Mouse (Mus musculus) spleen, adult 2 months (tissue): ENCODE results near the gene Slit3. TPM values are rescaled to one million over a fixed set of nuclear protein-coding genes. Genes with fewer than 3 reads are reported as not detected.

Experiments used
- DNase-seq, 2 experiments: peaks; one replicate each; pipeline versions ENCODE4 v3.0.0 to v3.0.0-alpha.2; 2012 to 2021; ENCODE audit warnings: low spot score in 2 of 2, low read depth in 1 of 2
- H3K27ac ChIP-seq: fragments of 200-500 bp; 2 replicates; pipeline ENCODE4 v1.5.1; 2012; ENCODE audit warnings: low read length, inconsistent platforms; ENCODE audit not compliant: insufficient read depth
- H3K27me3 ChIP-seq: fragments of 200-500 bp; 2 replicates; pipeline ENCODE4 v1.6.1; 2012; ENCODE audit warnings: mild to moderate bottlenecking, moderate library complexity, low read length, inconsistent platforms; ENCODE audit not compliant: control insufficient read depth, insufficient read depth
- H3K36me3 ChIP-seq: fragments of 200-500 bp; 2 replicates; pipeline ENCODE4 v1.6.1; 2012; ENCODE audit warnings: mild to moderate bottlenecking, low read length, inconsistent platforms; ENCODE audit not compliant: control insufficient read depth, insufficient read depth
- H3K4me1 ChIP-seq: fragments of 200-500 bp; 2 replicates; pipeline ENCODE4 v1.6.1; 2011; ENCODE audit warnings: inconsistent platforms; ENCODE audit not compliant: control insufficient read depth, insufficient read depth, insufficient read length
- H3K4me3 ChIP-seq: fragments of 200-500 bp; 2 replicates; pipeline ENCODE4 v1.5.1; 2011; ENCODE audit warnings: mild to moderate bottlenecking, inconsistent platforms; ENCODE audit not compliant: insufficient read depth, insufficient read length; ENCODE audit errors: extremely low read depth
- CTCF ChIP-seq: fragments of 200-500 bp; IDR thresholded peaks from 2 replicates; pipeline ENCODE4 v1.5.1; 2011; ENCODE audit warnings: mild to moderate bottlenecking, inconsistent platforms; ENCODE audit not compliant: insufficient read depth, insufficient read length, insufficient replicate concordance; ENCODE audit errors: extremely low read depth
- POLR2A ChIP-seq: fragments of 200-500 bp; IDR thresholded peaks from 2 replicates; pipeline ENCODE4 v1.6.1; 2011; ENCODE audit warnings: low read depth, low read length, inconsistent platforms
- WGBS: fragments of 180-500 bp; shearing (Covaris S2); methylation state at CpG from one replicate; pipeline ENCODE4 v1.1.7; 2018; 5-methylcytosine and 5-hydroxymethylcytosine counted together
- polyA plus RNA-seq: library from polyadenylated mRNA; depleted of rRNA; stranded (reverse); fragments of >200 nt; gene quantifications from 2 replicates; pipeline ENCODE4 v1.2.3, GENCODE M21; 2012

Gene Slit3
- polyA plus RNA-seq, 1 experiment, result 6.6 TPM

DNA sequence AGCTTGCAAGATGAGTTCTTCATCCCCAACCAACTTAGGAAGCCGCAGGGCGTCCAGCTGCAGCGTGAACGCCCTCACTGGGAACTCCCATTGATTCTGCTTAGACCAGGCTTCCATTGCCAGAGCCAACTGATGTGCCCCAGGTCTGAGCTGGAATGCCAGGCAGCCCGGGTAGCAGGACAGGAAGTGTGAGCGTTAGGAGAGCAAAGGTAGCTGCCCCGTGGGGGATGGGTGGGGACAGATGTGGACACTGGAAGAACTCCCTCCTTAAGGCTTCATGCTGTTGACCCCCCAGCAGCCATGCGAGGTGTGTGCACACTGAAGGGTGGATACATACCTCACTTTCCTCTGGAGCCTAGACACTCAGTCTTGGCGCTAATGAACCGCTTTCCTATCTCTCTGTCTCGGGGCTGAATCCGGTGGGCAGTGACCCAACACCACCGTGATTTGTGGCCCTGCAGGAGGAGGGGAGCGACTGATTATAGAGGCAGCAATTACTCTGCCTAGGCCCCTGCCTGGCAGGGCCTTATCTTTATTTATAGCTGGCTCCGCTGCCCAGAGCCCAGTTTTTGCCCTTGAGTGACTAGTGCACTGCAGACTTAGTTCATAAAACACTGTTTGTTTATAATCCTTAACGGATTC, 157.2 kb downstream of the Slit3 start:
- Histone ChIP-seq H3K4me1 (no peaks in the 10 kb centered on the region), H3K27me3 (no peaks in the 10 kb centered on the region), H3K36me3 (no peaks in the 10 kb centered on the region), H3K27ac (no peak overlapping the region), H3K4me3 (no peak overlapping the region)
- 73% methylated on average over 16 of the region's 16 CpGs for WGBS
- TF ChIP-seq POLR2A (no peak), CTCF (no peak)
- no peak for DNase-seq

- no peaks in the 10 kb centered on the region for H3K4me1 ChIP-seq
- no peak overlapping the region for H3K4me3 ChIP-seq
- no peaks in the 10 kb centered on the region for H3K36me3 ChIP-seq
- WGBS, result 80% methylated on average over 6 of the region's 6 CpGs
- H3K27ac ChIP-seq, result no peak overlapping the region
- no peak for TF ChIP-seq CTCF
- no peak for TF ChIP-seq POLR2A
- H3K27me3 ChIP-seq, result no peaks in the 10 kb centered on the region
- no peak for DNase-seq
These were observed 159.8 kb downstream of the Slit3 start for GRCm38 (mm10) chr11:35280826-35281225.

- TF ChIP-seq CTCF, result no peak
- no peak for TF ChIP-seq POLR2A
- H3K27ac ChIP-seq, result no peak overlapping the region
- H3K36me3 ChIP-seq, result no peaks in the 10 kb centered on the region
- 79% methylated on average over 5 of the region's 5 CpGs for WGBS
- H3K27me3 ChIP-seq, result no peaks in the 10 kb centered on the region
- no peak overlapping the region for H3K4me3 ChIP-seq
- no peak for DNase-seq
- H3K4me1 ChIP-seq, result no peaks in the 10 kb centered on the region
These were observed 161.1 kb downstream of the Slit3 start for GRCm38 (mm10) chr11:35282001-35282632.

DNA sequence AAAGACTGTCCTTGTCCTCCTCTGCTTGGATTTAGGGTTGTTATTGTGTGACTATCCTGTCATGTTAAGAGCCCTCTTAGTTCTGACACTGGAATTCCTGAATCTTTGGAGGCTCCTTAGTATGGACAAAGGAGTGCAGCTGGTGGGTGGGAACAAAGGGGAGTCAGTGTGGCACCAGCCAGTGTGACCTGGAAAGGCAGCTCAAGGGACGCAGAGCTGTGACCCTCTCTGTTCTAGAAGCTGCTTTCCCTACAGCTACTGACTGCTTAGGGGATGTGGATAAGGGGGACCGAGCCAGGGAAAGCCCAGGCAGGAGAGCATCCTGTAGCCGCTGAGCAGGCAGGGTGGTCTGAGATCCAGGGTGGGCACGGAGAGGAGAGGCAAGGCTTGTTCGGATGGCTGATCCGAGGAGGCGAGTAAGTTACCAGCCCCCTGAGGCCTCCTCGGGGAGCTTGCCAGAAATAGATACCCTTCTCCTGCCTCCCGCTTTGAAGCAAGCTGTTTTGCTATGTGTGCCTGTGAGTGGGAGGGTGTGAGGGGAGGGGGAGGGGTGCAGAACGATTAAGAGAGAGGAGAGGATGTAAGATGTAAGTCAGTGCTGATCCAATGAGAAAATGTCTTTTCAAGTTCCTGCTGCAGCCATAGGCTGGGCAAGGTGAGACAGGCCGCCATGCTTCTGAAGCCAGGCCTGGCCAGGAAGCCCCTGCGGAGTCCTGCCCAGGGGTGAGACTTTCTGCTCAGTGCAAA, 162.0 kb downstream of the Slit3 start:
- Histone ChIP-seq H3K27me3 (no peaks in the 10 kb centered on the region), H3K36me3 (no peaks in the 10 kb centered on the region), H3K4me3 (no peak overlapping the region), H3K4me1 (no peaks in the 10 kb centered on the region), H3K27ac (no peak overlapping the region)
- no peak for DNase-seq
- no peak for TF ChIP-seq CTCF
- no peak for TF ChIP-seq POLR2A
- 67% methylated on average over 12 of the region's 12 CpGs for WGBS

DNA sequence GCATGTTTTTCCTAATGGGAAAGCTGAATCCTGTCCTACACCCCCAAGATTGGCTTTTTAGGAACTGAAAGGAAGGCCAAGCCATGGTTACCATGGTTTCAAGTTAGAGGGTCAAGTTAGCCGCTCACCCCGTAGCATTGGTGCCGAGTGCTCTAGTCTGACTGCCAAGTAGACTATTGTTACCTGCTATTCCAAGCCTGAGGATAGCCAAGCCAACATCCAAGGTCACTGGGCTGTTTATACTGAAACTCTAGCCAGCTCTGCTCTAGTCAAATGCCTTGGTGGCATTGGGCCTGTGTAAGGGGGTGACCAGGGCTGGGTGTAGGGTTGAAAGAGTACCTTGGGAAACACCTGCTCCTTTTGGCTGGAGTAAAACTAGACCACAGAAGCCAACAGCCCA, 162.7 kb downstream of the Slit3 start:
- Histone ChIP-seq H3K4me3 (no peak overlapping the region), H3K4me1 (no peaks in the 10 kb centered on the region), H3K27ac (no peak overlapping the region), H3K36me3 (no peaks in the 10 kb centered on the region), H3K27me3 (no peaks in the 10 kb centered on the region)
- 95% methylated on average over 3 of the region's 3 CpGs for WGBS
- TF ChIP-seq CTCF (no peak), POLR2A (no peak)
- no peak for DNase-seq

- Histone ChIP-seq H3K27ac (no peak overlapping the region), H3K4me3 (no peak overlapping the region), H3K36me3 (no peaks in the 10 kb centered on the region), H3K27me3 (no peaks in the 10 kb centered on the region), H3K4me1 (no peaks in the 10 kb centered on the region)
- DNase-seq, result no peak
- no peak for TF ChIP-seq CTCF
- WGBS, result 84% methylated on average over 13 of the region's 13 CpGs
These were observed 165.8 kb downstream of the Slit3 start for GRCm38 (mm10) chr11:35286578-35287390.
